Mouse (Mus musculus): ENCODE results near the gene Plin5. TPM values are rescaled to one million over a fixed set of nuclear protein-coding genes. Genes with fewer than 3 reads are reported as not detected.
A peak's percentile ranks its signal among the peaks of the same experiment; 100 is the strongest.

Plin5 gene
- polyA plus RNA-seq, 1 experiment from 2014 or later: 0.10 TPM

GRCm38 (mm10) chr17:56128246-56128645 is 10.8 kb upstream of the Plin5 start:
- peaks cover 14% of the 10 kb centered on the region for H3K36me3 ChIP-seq (ENCODE audit: control insufficient read depth, insufficient read depth)
- peaks cover 12% of the 10 kb centered on the region for H3K27me3 ChIP-seq (replicated peaks; ENCODE audit: control insufficient read depth, insufficient read depth, low read length)
- ATAC-seq: no peak
- WGBS: 75% methylated on average over 15 of the region's 15 CpGs
- no peak overlapping the region for H3K4me2 ChIP-seq (replicated peaks; ENCODE audit: low read depth)
- H3K9me3 ChIP-seq (ENCODE audit: control insufficient read depth): no peaks in the 10 kb centered on the region
- no peak for TF ChIP-seq CTCF (IDR thresholded peaks at IDR 0.05; ENCODE audit: low read depth)
- peaks cover 3% of the 10 kb centered on the region for H3K4me1 ChIP-seq (replicated peaks; ENCODE audit: control insufficient read depth, insufficient read depth, low read length)
- H3K27ac ChIP-seq (ENCODE audit: low read depth, low read length): no peak overlapping the region
- H3K4me3 ChIP-seq (ENCODE audit: low read depth, low read length): no peak overlapping the region
- H3K9ac ChIP-seq (ENCODE audit: low read depth, low read length): no peak overlapping the region

GRCm38 (mm10) chr17:56126175-56126574 is 8.8 kb upstream of the Plin5 start:
- H3K9me3 ChIP-seq (ENCODE audit: control insufficient read depth): peaks cover 9% of the 10 kb centered on the region
- WGBS: 74% methylated on average over 11 of the region's 11 CpGs
- peaks cover 31% of the 10 kb centered on the region for H3K27me3 ChIP-seq (replicated peaks; ENCODE audit: control insufficient read depth, insufficient read depth, low read length)
- H3K4me3 ChIP-seq (ENCODE audit: low read depth, low read length): no peak overlapping the region
- H3K4me2 ChIP-seq (replicated peaks; ENCODE audit: low read depth): no peak overlapping the region
- no peaks in the 10 kb centered on the region; the same call in 1 of the 2 replicates for H3K4me1 ChIP-seq (replicated peaks; ENCODE audit: control insufficient read depth, insufficient read depth, low read length)
- no peak for TF ChIP-seq CTCF (IDR thresholded peaks at IDR 0.05; ENCODE audit: low read depth)
- H3K27ac ChIP-seq (ENCODE audit: low read depth, low read length): no peak overlapping the region
- H3K36me3 ChIP-seq (ENCODE audit: control insufficient read depth, insufficient read depth): peaks cover 17% of the 10 kb centered on the region
- no peak overlapping the region for H3K9ac ChIP-seq (ENCODE audit: low read depth, low read length)
- no peak for ATAC-seq

DNA sequence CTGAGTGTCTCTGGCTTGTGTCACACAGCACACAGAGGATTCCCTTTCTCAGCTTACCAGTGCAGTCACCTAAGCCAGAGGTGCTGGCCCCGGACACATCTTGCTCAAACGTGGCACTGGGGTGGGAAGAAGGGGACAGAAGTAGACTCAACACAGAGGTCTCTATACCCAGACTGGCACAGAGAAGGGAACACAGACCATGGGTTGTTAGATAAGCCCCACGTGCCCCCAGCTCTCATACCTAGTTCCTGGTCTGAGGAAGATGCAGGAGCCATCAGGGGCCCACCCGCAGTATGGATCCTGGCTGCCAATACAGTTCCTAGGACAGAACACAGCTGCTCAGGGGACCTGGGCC is 7.9 kb upstream of the Plin5 start:
- H3K4me1 ChIP-seq (replicated peaks; ENCODE audit: control insufficient read depth, insufficient read depth, low read length): no peaks in the 10 kb centered on the region; the same call in 1 of the 2 replicates
- peaks cover 40% of the 10 kb centered on the region for H3K27me3 ChIP-seq (replicated peaks; ENCODE audit: control insufficient read depth, insufficient read depth, low read length)
- peaks cover 9% of the 10 kb centered on the region for H3K36me3 ChIP-seq (ENCODE audit: control insufficient read depth, insufficient read depth)
- no peak for TF ChIP-seq CTCF (IDR thresholded peaks at IDR 0.05; ENCODE audit: low read depth)
- ATAC-seq: no peak
- H3K27ac ChIP-seq (ENCODE audit: low read depth, low read length): no peak overlapping the region
- no peak overlapping the region for H3K9ac ChIP-seq (ENCODE audit: low read depth, low read length)
- 94% methylated on average over 4 of the region's 4 CpGs for WGBS
- peaks cover 9% of the 10 kb centered on the region for H3K9me3 ChIP-seq (ENCODE audit: control insufficient read depth)
- no peak overlapping the region for H3K4me3 ChIP-seq (ENCODE audit: low read depth, low read length)
- no peak overlapping the region for H3K4me2 ChIP-seq (replicated peaks; ENCODE audit: low read depth)

GRCm38 (mm10) chr17:56124377-56125275 is 7.2 kb upstream of the Plin5 start:
- peak overlapping the region; percentile 46 for H3K4me3 ChIP-seq (ENCODE audit: low read depth, low read length)
- H3K9me3 ChIP-seq (ENCODE audit: control insufficient read depth): peaks cover 9% of the 10 kb centered on the region
- no peaks in the 10 kb centered on the region; the same call in 1 of the 2 replicates for H3K4me1 ChIP-seq (replicated peaks; ENCODE audit: control insufficient read depth, insufficient read depth, low read length)
- H3K27ac ChIP-seq (ENCODE audit: low read depth, low read length): no peak overlapping the region
- TF ChIP-seq CTCF (IDR thresholded peaks at IDR 0.05; ENCODE audit: low read depth): peak; percentile 86
- ATAC-seq: peak; percentile 18
- H3K36me3 ChIP-seq (ENCODE audit: control insufficient read depth, insufficient read depth): peaks cover 5% of the 10 kb centered on the region
- WGBS: 8% methylated on average over 59 of the region's 59 CpGs
- H3K27me3 ChIP-seq (replicated peaks; ENCODE audit: control insufficient read depth, insufficient read depth, low read length): peaks cover 46% of the 10 kb centered on the region
- peak overlapping the region; percentile 31; the same call in 1 of the 2 replicates for H3K9ac ChIP-seq (ENCODE audit: low read depth, low read length)
- H3K4me2 ChIP-seq (replicated peaks; ENCODE audit: low read depth): peak overlapping the region; percentile 89

DNA sequence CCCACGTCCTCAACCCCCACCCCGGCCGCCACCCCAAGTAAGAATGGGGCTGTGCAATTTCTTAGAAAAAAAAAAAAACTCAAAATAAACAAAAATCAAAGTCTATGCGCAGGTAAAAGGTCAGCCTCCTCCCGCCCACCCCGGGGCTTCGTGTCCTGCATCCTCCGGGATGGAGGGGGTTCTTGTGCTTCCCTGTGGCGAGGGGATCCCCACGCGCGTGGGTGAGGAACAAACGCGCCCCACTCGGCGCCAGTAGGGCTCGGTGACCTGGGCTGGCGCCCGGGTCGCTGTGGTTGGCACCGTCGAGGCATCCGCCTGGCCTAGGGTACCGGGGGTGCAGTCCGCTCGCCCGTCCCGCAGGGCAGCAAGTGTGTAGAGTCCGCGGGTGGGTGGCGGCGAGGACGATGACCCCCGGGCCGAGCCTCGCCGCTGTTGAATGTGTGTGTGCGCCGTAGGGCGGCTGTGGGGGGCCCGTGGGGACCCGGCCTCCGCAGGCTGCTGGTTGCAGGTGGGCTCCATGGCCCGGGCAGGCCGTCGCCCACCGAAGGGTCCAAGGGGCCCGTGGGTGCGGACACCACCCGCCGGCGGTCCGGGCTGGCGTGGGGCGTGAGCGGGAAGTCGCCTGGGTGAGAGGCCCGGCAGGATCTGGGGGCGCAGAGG is 6.4 kb upstream of the Plin5 start:
- Histone ChIP-seq H3K9ac (ENCODE audit: low read depth, low read length) (0 out of 2 replicates have a peak overlapping the region, but pooled peaks have one; percentile 31), H3K4me2 (replicated peaks; ENCODE audit: low read depth) (peak overlapping the region; percentile 89), H3K9me3 (ENCODE audit: control insufficient read depth) (peaks cover 9% of the 10 kb centered on the region), H3K27me3 (replicated peaks; ENCODE audit: control insufficient read depth, insufficient read depth, low read length) (peaks cover 54% of the 10 kb centered on the region), H3K4me1 (replicated peaks; ENCODE audit: control insufficient read depth, insufficient read depth, low read length) (no peaks in the 10 kb centered on the region; the same call in 1 of the 2 replicates), H3K27ac (ENCODE audit: low read depth, low read length) (no peak overlapping the region), H3K36me3 (ENCODE audit: control insufficient read depth, insufficient read depth) (peaks cover 5% of the 10 kb centered on the region; the same call in 1 of the 2 replicates), H3K4me3 (ENCODE audit: low read depth, low read length) (peak overlapping the region; percentile 46)
- TF ChIP-seq CTCF (IDR thresholded peaks at IDR 0.05; ENCODE audit: low read depth): no peak
- ATAC-seq: peak; percentile 6; the same call in 1 of the 2 replicates
- 33% methylated on average over 52 of the region's 59 CpGs for WGBS

DNA sequence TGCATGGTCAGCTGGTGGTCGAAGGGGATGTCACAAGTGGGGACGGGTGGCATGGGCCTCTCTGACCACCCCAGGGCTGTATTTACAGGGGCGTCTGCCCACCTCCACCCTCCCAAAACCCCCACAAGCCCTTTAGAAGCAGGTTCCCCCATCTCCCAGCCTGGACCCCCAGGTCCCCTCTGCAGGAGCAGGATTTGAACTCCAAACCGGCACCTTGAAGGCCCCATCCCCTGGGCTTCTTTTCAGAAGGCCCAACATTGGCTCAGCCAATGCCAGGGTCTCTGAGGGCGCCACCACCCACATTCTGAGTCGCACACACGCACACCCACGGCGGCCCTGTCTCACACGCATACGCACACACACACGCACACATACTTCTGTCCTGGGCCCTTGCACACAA is 5.8 kb upstream of the Plin5 start:
- Histone ChIP-seq H3K9me3 (ENCODE audit: control insufficient read depth) (peaks cover 9% of the 10 kb centered on the region), H3K4me1 (replicated peaks; ENCODE audit: control insufficient read depth, insufficient read depth, low read length) (no peaks in the 10 kb centered on the region; the same call in 1 of the 2 replicates), H3K27me3 (replicated peaks; ENCODE audit: control insufficient read depth, insufficient read depth, low read length) (peaks cover 61% of the 10 kb centered on the region), H3K9ac (ENCODE audit: low read depth, low read length) (no peak overlapping the region), H3K27ac (ENCODE audit: low read depth, low read length) (no peak overlapping the region), H3K4me3 (ENCODE audit: low read depth, low read length) (no peak overlapping the region), H3K4me2 (replicated peaks; ENCODE audit: low read depth) (no peak overlapping the region), H3K36me3 (ENCODE audit: control insufficient read depth, insufficient read depth) (peaks cover 5% of the 10 kb centered on the region; the same call in 1 of the 2 replicates)
- no peak for ATAC-seq
- no peak for TF ChIP-seq CTCF (IDR thresholded peaks at IDR 0.05; ENCODE audit: low read depth)
- 90% methylated on average over 12 of the region's 12 CpGs for whole genome bisulfite sequencing

All from intestine, postnatal 0 days (tissue).